Mouse (Mus musculus) liver, adult 10 weeks (tissue): ENCODE data around the gene Pgs1. TPM values are rescaled to one million over a fixed set of nuclear protein-coding genes. Genes with fewer than 3 reads are reported as not detected.

ENCODE experiments used
- polyA plus RNA-seq: library from polyadenylated mRNA; stranded (reverse); fragments of 350-450 nt; fragmentation: Illumina TruSeq; extraction: RNeasy Lipid Tissue Mini Kit (QIAGEN cat#74804); gene quantifications from one replicate; pipeline ENCODE4 v1.2.3, GENCODE M21; 2014; ENCODE audit warnings: low read depth, low replicate concordance

Pgs1 gene
- polyA plus RNA-seq: 1.5 TPM

GRCm38 (mm10) chr11:117986126-117987031 lies at the start of gene Pgs1:
TSS of gene Pgs1 (plus strand) at chr11:117986292.

GRCm38 (mm10) chr11:117969945-117970872 lies 15.9 kb upstream of the Pgs1 start, which contains the start of gene Socs3:
TSS of gene Socs3 (minus strand) at chr11:117970047.

Other genes starting within 250 kb of the Pgs1 start
- gene Tmc8, start 204.2 kb upstream of the Pgs1 start, polyA plus RNA-seq: not detected
- gene Tmc6, start 204.1 kb upstream of the Pgs1 start, polyA plus RNA-seq: 1.2 TPM
- not detected for gene 6030468B19Rik, start 188.6 kb upstream of the Pgs1 start, polyA plus RNA-seq
- 52.2 TPM for gene Gm20708, start 176.6 kb upstream of the Pgs1 start, polyA plus RNA-seq
- gene Syngr2, start 176.6 kb upstream of the Pgs1 start, polyA plus RNA-seq: 9.2 TPM
- gene Afmid, start 160.4 kb upstream of the Pgs1 start, polyA plus RNA-seq: 56.3 TPM
- 3.3 TPM for gene Tk1, start 160.2 kb upstream of the Pgs1 start, polyA plus RNA-seq
- gene Birc5, start 137.0 kb upstream of the Pgs1 start, polyA plus RNA-seq: 1.1 TPM
- not detected for gene Tmem235, start 125.5 kb upstream of the Pgs1 start, polyA plus RNA-seq
- gene Tha1, start 112.8 kb upstream of the Pgs1 start, polyA plus RNA-seq: 0.24 TPM
- gene Socs3, start 16.2 kb upstream of the Pgs1 start, polyA plus RNA-seq: 4.7 TPM
- gene Dnah17, start 144.3 kb downstream of the Pgs1 start, polyA plus RNA-seq: not detected